Mouse (Mus musculus): Measurements from ENCODE around the gene Rab30. TPM values are rescaled to one million over a fixed set of nuclear protein-coding genes. Genes with fewer than 3 reads are reported as not detected.

The Rab30 gene
- total and polyA plus RNA-seq, 3 experiments, result 39.1 to 105 (median 66.2) TPM

DNA sequence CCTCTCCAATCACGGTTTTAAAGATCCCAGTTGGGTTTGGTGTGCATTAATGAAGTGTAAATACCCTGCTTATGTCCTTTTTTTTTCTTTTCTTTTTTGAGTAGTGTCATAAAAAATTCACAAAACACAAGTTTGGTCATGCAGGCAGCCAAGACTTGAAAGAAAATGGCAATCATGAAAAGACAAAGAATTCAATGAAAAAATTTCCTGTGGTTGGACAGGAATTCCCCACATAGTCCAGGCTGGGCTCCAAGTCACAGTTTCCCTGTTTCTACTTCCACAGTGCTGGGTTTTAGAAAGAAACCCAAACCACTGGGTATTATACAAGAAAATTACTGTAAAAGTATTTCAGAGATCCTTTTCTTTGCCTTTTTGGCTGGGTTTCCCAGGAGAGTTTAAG, 3.8 kb upstream of the Rab30 start:
- in situ Hi-C loops (cut with MboI; ENCODE audit: low pct_ligation_motif_present, low pct_unique_long_range_greater_than_20kb, low sequenced_read_pairs), result no loop called here
- H3K9ac ChIP-seq (ENCODE audit: insufficient read depth, low read depth), result peak overlapping the region; percentile 64; the same call in 1 of the 2 replicates
- H3K27ac ChIP-seq (ENCODE audit: insufficient read depth, low read depth), result peak overlapping the region; percentile 6; the same call in 1 of the 2 replicates
- peaks cover 2% of the 10 kb centered on the region for H3K27me3 ChIP-seq (replicated peaks)
- dilution Hi-C loops (cut with MboI; ENCODE audit: extremely low pct_ligation_motif_present, extremely low pct_unique_long_range_greater_than_20kb, low sequenced_read_pairs), result no loop called here
- TF ChIP-seq ZNF384 (IDR thresholded peaks at IDR 0.05; ENCODE audit: low read depth, low read length), result peak; percentile 81
- no peak for TF ChIP-seq SMC3 (IDR thresholded peaks at IDR 0.05; ENCODE audit: low read depth, low read length)
- TF ChIP-seq CHD1 (IDR thresholded peaks at IDR 0.05; ENCODE audit: low read depth, low read length), result peak; percentile 94; the same call in 1 of the 2 replicates
- TF ChIP-seq IRF4 (IDR thresholded peaks at IDR 0.05; ENCODE audit: low read depth, low read length), result no peak
- TF ChIP-seq JUND (conservative IDR thresholded peaks at IDR 0.05; ENCODE audit: low read depth, low read length), result no peak
- peak; percentile 40 for TF ChIP-seq EP300 (IDR thresholded peaks at IDR 0.05; ENCODE audit: low read length)
- no peak for TF ChIP-seq CHD2 (IDR thresholded peaks at IDR 0.05; ENCODE audit: low read length)
- TF ChIP-seq USF2 (conservative IDR thresholded peaks at IDR 0.05; ENCODE audit: low read depth, low read length), result no peak
- peak overlapping the region; percentile 71 for H3K4me2 ChIP-seq (ENCODE audit: insufficient read depth, low read depth, poor library complexity, severe bottlenecking)
- peaks cover 4 to 35% of the 10 kb centered on the region in 2 experiments; a peak in 3 of 4 replicates for H3K4me1 ChIP-seq (ENCODE audit: control insufficient read depth in 1 of 2, insufficient read depth in 2 of 2)
- H3K4me3 ChIP-seq (replicated peaks in 1 of 3; ENCODE audit: low read depth in 2 of 3, low read length in 2 of 3, poor library complexity in 1 of 3), result no peak overlapping the region
- DNase-seq (ENCODE audit: extremely low read depth), result no peak
- H3K9me3 ChIP-seq (replicated peaks; ENCODE audit: low read length), result no peaks in the 10 kb centered on the region
- H3K36me3 ChIP-seq (replicated peaks in 1 of 2; ENCODE audit: control insufficient read depth in 1 of 2, insufficient read depth in 1 of 2, low read length in 1 of 2), result peaks cover 11 to 47% of the 10 kb centered on the region in 2 experiments
- H3K79me2 ChIP-seq (replicated peaks; ENCODE audit: control insufficient read depth, extremely low read depth, insufficient read depth, poor library complexity, severe bottlenecking), result peaks cover 19% of the 10 kb centered on the region

DNA sequence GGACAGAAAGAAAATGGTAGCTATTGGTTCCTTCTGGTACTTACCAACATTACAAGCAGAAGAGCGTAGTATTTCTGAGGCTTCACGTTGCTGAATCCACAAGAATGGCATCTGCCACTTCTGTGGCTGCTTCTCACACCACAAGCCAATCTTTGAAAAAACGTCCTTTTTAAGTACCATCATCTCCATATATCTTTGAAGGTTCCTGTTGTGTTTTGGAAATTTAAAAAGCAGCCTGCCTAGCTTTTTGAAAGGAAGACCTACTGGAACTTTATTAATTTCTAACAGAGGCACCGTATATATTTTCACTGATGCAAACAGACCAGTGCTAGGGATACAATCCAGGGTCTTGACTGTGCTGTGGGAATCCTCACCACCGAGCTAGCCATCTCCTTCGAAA, 1.4 kb upstream of the Rab30 start:
- Histone ChIP-seq H3K4me3 (replicated peaks in 1 of 3; ENCODE audit: low read depth in 2 of 3, low read length in 2 of 3, poor library complexity in 1 of 3) (peak overlapping the region; percentile 67 to 73 (median 69)), H3K4me2 (ENCODE audit: insufficient read depth, low read depth, poor library complexity, severe bottlenecking) (peak overlapping the region; percentile 96), H3K36me3 (replicated peaks in 1 of 2; ENCODE audit: control insufficient read depth in 1 of 2, insufficient read depth in 1 of 2, low read length in 1 of 2) (peaks cover 8 to 31% of the 10 kb centered on the region in 2 experiments), H3K9me3 (replicated peaks; ENCODE audit: low read length) (no peaks in the 10 kb centered on the region), H3K79me2 (replicated peaks; ENCODE audit: control insufficient read depth, extremely low read depth, insufficient read depth, poor library complexity, severe bottlenecking) (peaks cover 19% of the 10 kb centered on the region), H3K27me3 (replicated peaks) (peaks cover 11% of the 10 kb centered on the region), H3K27ac (ENCODE audit: insufficient read depth, low read depth) (no peak overlapping the region), H3K9ac (ENCODE audit: insufficient read depth, low read depth) (peak overlapping the region; percentile 96), H3K4me1 (ENCODE audit: control insufficient read depth in 1 of 2, insufficient read depth in 2 of 2) (peaks cover 7 to 48% of the 10 kb centered on the region in 2 experiments; a peak in 3 of 4 replicates)
- DNase-seq (ENCODE audit: extremely low read depth), result no peak
- in situ Hi-C loops (cut with MboI; ENCODE audit: low pct_ligation_motif_present, low pct_unique_long_range_greater_than_20kb, low sequenced_read_pairs) (no loop called here), dilution Hi-C loops (cut with MboI; ENCODE audit: extremely low pct_ligation_motif_present, extremely low pct_unique_long_range_greater_than_20kb, low sequenced_read_pairs) (no loop called here)
- TF ChIP-seq GABPA (IDR thresholded peaks at IDR 0.05; ENCODE audit: insufficient replicate concordance, low read depth, low read length) (no peak), ETS1 (conservative IDR thresholded peaks at IDR 0.05; ENCODE audit: low read depth, low read length) (no peak), CTCF (conservative IDR thresholded peaks at IDR 0.05 in 1 of 2, IDR thresholded peaks at IDR 0.05 in 1 of 2; ENCODE audit: low read depth in 2 of 2, low read length in 2 of 2) (no peak), ZMIZ1 (IDR thresholded peaks at IDR 0.05; ENCODE audit: low read depth, low read length) (no peak), UBTF (IDR thresholded peaks at IDR 0.05; ENCODE audit: low read depth, low read length) (no peak), TCF12 (IDR thresholded peaks at IDR 0.05; ENCODE audit: low read depth, low read length) (no peak), MEF2A (IDR thresholded peaks at IDR 0.05; ENCODE audit: borderline replicate concordance, low read depth, low read length) (no peak), MAZ (IDR thresholded peaks at IDR 0.05; ENCODE audit: low read depth, low read length) (no peak), CHD1 (IDR thresholded peaks at IDR 0.05; ENCODE audit: low read depth, low read length) (peak; percentile 94; the same call in 1 of the 2 replicates), SIN3A (IDR thresholded peaks at IDR 0.05; ENCODE audit: low read length) (peak; percentile 21; the same call in 1 of the 2 replicates), TBP (conservative IDR thresholded peaks at IDR 0.05; ENCODE audit: low read depth, low read length) (no peak), ZC3H11A (IDR thresholded peaks at IDR 0.05; ENCODE audit: low read depth, low read length) (no peak)
